Mouse (Mus musculus) lung, adult 2 months (tissue): ENCODE measurements at regions not wholly inside any gene's neighbourhood (a gene's known extent, or its start where the extent isn't known, plus 50 kb on each side); places are given as distances from the start of the nearest gene placed in this dataset.

ENCODE experiments used
- CTCF ChIP-seq: fragments of 200-500 bp; IDR thresholded peaks from 2 replicates; pipeline ENCODE4 v1.5.1; 2011; ENCODE audit warnings: mild to moderate bottlenecking, low read length, control low read depth; ENCODE audit not compliant: insufficient read depth
- POLR2A ChIP-seq: fragments of 200-500 bp; IDR thresholded peaks from 2 replicates; pipeline ENCODE4 v1.6.1; 2011; ENCODE audit warnings: low read depth, mild to moderate bottlenecking, control low read depth, low read length, borderline replicate concordance; ENCODE audit errors: extremely low read depth

- TF ChIP-seq POLR2A = no peak
- no peak for TF ChIP-seq CTCF
Observed at GRCm38 (mm10) chr9:31730443-31730842, 182.8 kb downstream of the Barx2 start.
